Mouse (Mus musculus) adrenal gland, adult 10 weeks (tissue): ENCODE data around the gene 2310057J18Rik. TPM values are rescaled to one million over a fixed set of nuclear protein-coding genes. Genes with fewer than 3 reads are reported as not detected.

Experiments used
- polyA plus RNA-seq: library from polyadenylated mRNA; stranded (reverse); fragments of 350-450 nt; fragmentation: Illumina TruSeq; extraction: RNeasy Lipid Tissue Mini Kit (QIAGEN cat#74804); gene quantifications from one replicate; pipeline ENCODE4 v1.2.3, GENCODE M21; 2014; ENCODE audit warnings: low read depth, low replicate concordance

2310057J18Rik gene
- polyA plus RNA-seq, result not detected

DNA sequence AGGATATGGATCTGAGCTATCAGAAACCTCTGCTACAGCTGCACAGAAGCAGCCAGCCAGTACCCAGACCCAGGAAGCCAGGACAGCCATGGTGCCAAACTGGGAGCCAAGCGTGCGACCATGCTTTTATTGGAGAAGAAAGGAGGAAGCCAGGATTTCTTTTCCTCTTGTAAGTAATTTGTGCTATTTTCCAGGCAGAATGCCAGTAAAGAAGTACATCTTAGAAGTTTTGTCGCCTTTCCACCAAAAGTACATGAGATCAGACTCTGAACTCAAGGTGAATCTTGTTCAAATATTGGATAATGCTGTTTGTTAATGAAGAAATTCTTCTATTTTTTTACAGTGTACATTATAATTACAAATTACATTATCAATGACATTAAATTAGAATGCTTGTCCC, at the start of gene 2310057J18Rik:
TSS of gene 2310057J18Rik (minus strand) at position 101 of the 400 bp plus-strand sequence.

Other genes starting within 250 kb of the 2310057J18Rik start
- 19.5 TPM for gene Soga3, start 157.5 kb upstream of the 2310057J18Rik start, polyA plus RNA-seq
- 6.2 TPM for gene Gm49353, start 212.7 kb upstream of the 2310057J18Rik start, polyA plus RNA-seq
- gene 9330159F19Rik, start 225.3 kb upstream of the 2310057J18Rik start, polyA plus RNA-seq, result 10.0 TPM